Mouse (Mus musculus): Measurements from ENCODE around the gene Tra2b.

DNA sequence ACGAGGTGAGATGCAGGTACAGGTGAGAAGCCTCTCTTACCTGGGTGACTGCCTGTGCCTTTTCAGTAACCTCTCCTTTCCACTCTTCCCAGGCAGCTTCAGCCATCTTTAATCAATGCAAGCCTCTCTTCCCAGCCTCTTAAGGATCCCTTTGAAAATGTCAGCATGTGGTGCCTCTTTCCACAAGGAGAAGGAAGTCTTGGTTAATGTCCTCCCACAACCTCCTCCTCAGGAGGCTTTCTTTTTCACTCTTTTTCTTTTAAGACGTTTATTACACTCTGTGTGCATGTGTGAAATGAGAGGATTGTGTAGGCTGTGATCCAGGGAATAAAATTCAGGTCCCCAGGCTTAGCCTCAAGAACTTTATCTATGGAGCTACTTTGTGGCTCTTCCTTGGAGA is 9.3 kb upstream of the Tra2b start:
- no peak for TF ChIP-seq TAL1 (IDR thresholded peaks at IDR 0.05; ENCODE audit: low read length)
- TF ChIP-seq GATA1 (IDR thresholded peaks at IDR 0.05; ENCODE audit: low read length) = no peak
